Mouse (Mus musculus) T-helper 2 cell (primary cell): ENCODE measurements at regions not wholly inside any gene's neighbourhood (a gene's known extent, or its start where the extent isn't known, plus 50 kb on each side); places are given as distances from the start of the nearest gene placed in this dataset.

ENCODE experiments used
- in situ Hi-C: fragments of 300-600 bp; cut with MboI, MseI; formaldehyde crosslinking; loops from one replicate; pipeline ENCODE4 v1.15.1; 2025; ENCODE audit warnings: high pct_unique_total_duplicates

- in situ Hi-C loops, result loop anchor here (5.0 kb wide), 1 partner anchor 494 kb away; no protein-coding TSS in a partner anchor
Measured at GRCm38 (mm10) chr7:14783504-14783903, 124.2 kb downstream of the Obox7 start.
